Mouse (Mus musculus) liver (tissue): ENCODE data around the gene Tcf21.

Source experiments
- DNase-seq: peaks from one replicate; pipeline ENCODE4 v3.0.0-alpha.2; 2020; ENCODE audit warnings: mixed read lengths

The Tcf21 gene

GRCm38 (mm10) chr10:22815461-22816236 lies 4.3 kb downstream of the Tcf21 start:
- DNase-seq = no peak

- no peak for DNase-seq
Measured at GRCm38 (mm10) chr10:22814771-22815170, 5.2 kb downstream of the Tcf21 start.

- no peak for DNase-seq
Measured at GRCm38 (mm10) chr10:22814294-22814693, 5.7 kb downstream of the Tcf21 start.

GRCm38 (mm10) chr10:22813317-22813960 lies 6.5 kb downstream of the Tcf21 start:
- DNase-seq = peak; percentile 10

- DNase-seq = no peak
Measured at GRCm38 (mm10) chr10:22811921-22812320, 8.1 kb downstream of the Tcf21 start.

- DNase-seq = no peak
Measured at GRCm38 (mm10) chr10:22782684-22783083, 37.3 kb downstream of the Tcf21 start.

GRCm38 (mm10) chr10:22781466-22781865 lies 38.5 kb downstream of the Tcf21 start:
- DNase-seq = peak; percentile 11

- peak; percentile 10 for DNase-seq
Measured at GRCm38 (mm10) chr10:22777939-22778338, 42.0 kb downstream of the Tcf21 start.

- peak; percentile 9 for DNase-seq
Measured at GRCm38 (mm10) chr10:22776007-22776698, 43.8 kb downstream of the Tcf21 start.

GRCm38 (mm10) chr10:22775456-22775855 lies 44.5 kb downstream of the Tcf21 start:
- DNase-seq = no peak

GRCm38 (mm10) chr10:22774626-22775025 lies 45.3 kb downstream of the Tcf21 start:
- DNase-seq = no peak
